Mouse (Mus musculus) ovary, postnatal 14 days (tissue): Measurements from ENCODE around the gene Ppm1h.
A peak's percentile ranks its signal among the peaks of the same experiment; 100 is the strongest.

Experiments used
- DNase-seq: peaks from one replicate; pipeline ENCODE4 v3.0.0; 2022; ENCODE audit warnings: low spot score

The Ppm1h gene

GRCm38 (mm10) chr10:122980123-122980522, 301.6 kb downstream of the Ppm1h start:
- no peak for DNase-seq

GRCm38 (mm10) chr10:122982909-122983578, 304.5 kb downstream of the Ppm1h start:
- DNase-seq: no peak

DNA sequence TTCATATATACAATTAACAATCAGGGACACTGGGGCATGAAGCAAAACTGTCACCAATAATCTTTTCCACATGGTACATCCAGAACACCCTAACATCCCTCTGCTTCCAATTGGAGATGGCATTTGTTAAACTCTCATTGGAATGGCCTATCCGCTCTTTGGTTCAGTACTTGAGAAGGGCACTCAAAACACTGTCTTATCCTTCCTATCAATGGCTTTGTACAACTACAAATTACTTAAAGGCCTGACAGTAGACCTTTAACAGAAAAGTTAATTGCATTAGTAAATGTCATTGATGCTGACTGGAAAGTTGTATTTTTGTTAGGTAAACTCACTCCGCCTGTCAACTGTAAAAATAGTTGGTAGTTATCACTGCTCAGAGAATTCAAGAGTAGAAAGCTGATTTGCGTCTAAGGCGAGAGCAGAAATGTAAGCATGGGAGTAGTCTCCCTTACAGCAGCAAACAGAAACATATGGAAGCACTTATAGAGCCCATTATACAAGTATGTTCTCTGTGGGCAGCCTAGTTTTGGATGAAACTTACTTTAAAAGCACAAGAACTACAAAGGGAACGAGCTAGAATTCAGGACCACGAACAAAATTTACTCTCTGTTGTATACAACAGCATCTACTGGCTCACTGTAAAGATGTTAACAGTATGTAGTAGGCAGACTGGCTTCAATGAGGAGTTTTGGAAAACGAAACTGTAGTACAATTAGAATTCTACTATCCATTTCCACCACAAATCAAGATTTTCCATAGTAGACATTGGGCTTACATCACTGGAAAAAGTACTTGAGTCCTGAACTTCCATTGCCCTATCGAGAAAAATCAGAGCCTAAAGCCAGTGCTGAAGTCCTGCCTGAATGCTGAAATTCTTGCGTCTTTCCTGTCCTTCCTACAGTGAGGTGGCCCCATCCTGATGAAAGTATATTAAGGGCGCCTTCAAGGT, 305.3 kb downstream of the Ppm1h start:
- DNase-seq: no peak

- DNase-seq: no peak
These were observed 306.1 kb downstream of the Ppm1h start for GRCm38 (mm10) chr10:122984531-122985251.

DNA sequence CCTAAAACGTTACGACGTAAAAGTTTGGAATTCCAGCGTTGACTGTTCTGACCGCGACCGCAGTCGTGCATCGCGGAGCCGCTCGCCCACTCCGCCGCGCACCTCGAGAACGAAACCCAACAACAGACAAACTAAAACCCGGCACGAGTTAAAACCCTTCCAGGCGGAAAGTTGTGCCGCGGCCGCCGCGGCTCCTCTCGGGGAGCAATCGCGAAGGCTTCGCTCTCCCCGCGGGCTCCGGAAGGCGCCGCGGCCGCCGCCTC, 306.6 kb downstream of the Ppm1h start:
- DNase-seq: peak; percentile 32

- DNase-seq: peak; percentile 73
These were observed 307.2 kb downstream of the Ppm1h start for GRCm38 (mm10) chr10:122985515-122986319.

DNA sequence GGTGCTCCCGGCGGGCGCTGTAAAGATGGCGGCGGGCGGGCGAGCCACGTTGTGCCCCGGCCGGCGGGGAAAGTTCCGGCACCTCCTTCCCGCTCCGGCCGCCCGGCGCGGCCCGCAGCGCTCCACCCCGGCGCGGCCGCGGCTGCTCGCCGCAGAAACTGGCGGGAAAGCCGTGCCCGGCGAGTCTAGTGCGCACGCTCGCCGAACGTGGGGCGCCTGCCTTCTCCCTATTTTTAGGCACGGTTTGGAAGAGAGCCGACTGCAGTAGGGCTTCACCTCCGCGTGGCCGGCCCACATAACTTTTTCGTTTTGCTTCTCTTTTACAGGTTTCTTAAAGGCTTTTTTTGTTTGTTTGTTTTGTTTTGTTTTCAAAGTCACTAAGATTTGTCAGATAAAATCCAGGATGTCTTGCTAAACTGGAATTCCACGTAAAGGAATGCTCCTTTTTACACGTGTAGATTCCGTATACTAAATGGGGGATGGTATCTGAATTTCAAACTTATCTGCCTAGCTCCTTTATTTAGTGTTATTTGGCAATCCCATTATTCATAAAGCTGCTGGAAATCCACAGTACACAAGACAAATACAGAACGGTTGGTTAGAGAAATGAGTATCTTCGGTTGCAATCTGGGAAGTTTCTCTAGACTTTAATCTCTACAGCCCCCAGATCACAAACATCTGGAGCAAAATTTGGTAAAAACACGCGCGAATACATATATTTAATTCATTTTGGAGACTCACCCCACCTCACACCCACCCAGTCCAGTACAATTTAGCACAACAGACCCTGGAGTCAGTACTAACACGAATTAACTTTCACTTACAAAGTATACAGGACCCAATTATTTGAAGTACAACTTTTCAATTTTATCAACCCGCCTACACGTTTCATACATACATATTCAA, 308.0 kb downstream of the Ppm1h start:
- DNase-seq: peak; percentile 66

DNA sequence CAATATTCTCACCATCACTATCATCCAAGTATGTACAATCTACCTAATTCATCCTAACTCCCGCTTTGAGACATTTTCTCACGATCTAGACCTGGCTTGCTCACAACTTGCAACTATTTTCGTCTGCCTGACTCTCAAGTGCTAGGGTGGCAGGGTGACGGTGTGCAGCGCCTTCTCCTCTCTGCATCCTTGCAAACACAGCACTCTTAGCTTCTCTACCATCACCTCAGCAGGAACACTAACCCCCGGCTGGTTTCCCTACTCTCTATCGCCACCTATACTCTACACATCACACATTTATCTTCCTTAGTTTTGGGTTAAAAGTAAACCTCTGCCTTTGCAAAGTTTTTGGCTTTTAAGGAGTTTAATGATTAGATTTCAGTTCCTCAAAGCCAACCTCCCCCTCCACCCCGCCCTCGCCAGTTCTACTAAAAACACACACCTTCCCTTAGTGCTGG, 309.1 kb downstream of the Ppm1h start:
- peak; percentile 36 for DNase-seq

- no peak for DNase-seq
These were observed 309.8 kb downstream of the Ppm1h start for GRCm38 (mm10) chr10:122988372-122988771.

GRCm38 (mm10) chr10:122989916-122990315, 311.4 kb downstream of the Ppm1h start:
- no peak for DNase-seq

DNA sequence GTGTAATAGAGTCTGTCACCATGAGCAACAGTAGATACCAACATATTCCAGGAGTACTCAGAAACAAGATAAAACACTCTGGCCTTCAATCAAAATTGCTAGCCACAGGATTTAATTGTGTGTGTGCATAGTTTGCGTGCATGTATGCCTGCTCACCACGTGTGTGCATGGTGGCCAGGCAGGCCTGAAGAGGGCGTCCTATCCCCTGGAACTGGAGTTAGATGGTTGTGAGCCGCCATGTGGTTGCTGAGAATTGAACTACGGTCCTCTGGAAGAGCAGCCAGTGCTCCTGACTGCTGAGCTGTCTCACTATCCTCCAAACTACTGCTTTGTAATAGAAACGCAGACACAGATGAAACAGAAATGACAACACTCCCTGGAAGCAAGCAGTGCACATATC, 312.0 kb downstream of the Ppm1h start:
- DNase-seq: no peak

GRCm38 (mm10) chr10:122991053-122991452, 312.5 kb downstream of the Ppm1h start:
- DNase-seq: no peak

GRCm38 (mm10) chr10:122991648-122992047, 313.1 kb downstream of the Ppm1h start:
- no peak for DNase-seq

DNA sequence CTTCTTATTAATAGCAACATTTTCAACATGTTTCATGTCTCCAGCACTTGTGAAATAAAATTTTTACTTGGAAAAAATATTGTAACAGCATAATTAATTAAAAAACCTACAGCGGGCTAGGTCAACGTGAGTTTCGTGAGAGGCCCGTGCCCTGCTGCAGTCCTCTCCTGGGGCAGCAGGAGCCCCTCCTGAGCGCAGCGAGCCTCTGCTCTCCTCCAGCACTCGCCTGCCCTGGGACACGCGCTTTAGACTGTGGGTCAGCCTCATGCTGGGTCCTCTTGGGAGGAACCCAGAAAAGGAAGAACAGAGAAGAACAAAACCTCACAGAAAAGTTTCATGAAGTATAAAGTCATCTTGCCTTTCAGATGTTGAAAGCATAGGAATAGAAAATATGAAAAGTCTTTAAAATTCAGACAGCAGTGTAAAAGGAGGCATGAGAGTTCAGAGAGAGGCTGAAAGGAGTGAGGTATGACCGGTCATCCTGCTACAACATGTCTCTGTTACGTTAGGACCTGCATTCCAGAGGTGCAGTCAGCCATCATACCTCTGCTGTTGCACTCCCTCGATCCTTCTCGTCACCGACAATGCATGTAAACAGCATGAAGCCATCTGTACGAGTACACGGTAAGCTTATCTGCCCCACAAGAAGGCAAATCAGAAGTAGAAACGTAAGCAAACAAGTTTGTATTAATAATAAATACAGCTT, 316.0 kb downstream of the Ppm1h start:
- DNase-seq: no peak
